Mouse (Mus musculus): ENCODE results near the gene Cacng7. TPM values are rescaled to one million over a fixed set of nuclear protein-coding genes. Genes with fewer than 3 reads are reported as not detected.
A peak's percentile ranks its signal among the peaks of the same experiment; 100 is the strongest.
"Not testable (repeated sequence)": the region's sequence is repeated elsewhere in the genome, so short reads cannot be mapped to it uniquely, and the experiment has no call there.

The Cacng7 gene
- total RNA-seq (2021), result 7.3 and 10.9 TPM in 2 replicates
- long read RNA-seq, experiment 1, partial matches to known transcripts, result 0 of 3 reads
- long read RNA-seq, experiment 1, other reads (novel, unspliced or antisense), result 3 of 3 reads
- long read RNA-seq, experiment 2, partial matches to known transcripts, result 0 of 1 reads
- long read RNA-seq, experiment 2, other reads (novel, unspliced or antisense), result 1 of 1 reads

DNA sequence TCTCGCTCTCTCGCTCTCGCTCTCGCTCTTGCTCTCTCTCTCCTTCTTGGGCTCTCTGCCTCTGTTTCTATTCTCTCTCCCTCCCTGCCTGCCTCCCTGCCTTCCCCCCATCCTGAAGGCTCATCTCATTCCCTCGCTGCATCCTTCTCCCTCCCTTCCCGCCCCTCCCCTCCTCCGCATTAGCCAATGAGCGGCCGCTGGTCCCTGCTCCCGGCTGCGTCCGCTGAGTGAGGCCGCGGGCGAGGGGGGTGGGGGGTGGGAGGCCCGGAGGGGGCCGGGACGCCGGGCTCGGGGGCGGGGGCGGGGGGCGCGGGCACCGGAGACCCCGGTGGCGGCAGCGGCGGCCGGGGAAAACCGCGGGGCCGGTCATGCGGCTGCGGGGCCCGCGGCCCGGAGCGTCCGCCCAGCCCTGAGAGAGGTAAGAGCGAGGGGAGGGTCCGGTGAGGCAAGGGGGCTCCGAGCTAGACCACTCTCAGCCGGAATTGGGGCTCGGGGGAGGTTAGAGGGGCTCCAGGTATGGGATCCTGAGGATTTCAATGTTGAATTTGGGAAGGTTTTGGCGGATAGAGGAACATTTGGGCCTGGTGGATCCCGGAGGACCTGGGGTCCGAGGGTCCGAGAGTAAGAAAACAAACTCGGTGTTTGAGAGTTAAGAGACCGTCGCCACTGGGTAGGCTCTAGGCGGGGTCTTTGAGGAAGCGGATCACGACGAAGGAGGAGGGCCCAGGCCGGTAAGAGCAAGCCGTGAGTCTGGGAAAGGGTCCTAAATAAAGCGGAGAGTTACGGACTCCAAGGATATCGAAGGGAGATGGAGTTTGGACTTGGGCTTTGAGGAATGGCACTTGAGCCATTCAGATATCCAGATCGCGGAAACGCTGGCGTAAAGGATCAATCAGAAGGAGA, at the start of gene Cacng7:
Cacng7 (plus strand) TSS at position 337 of the 903 bp plus-strand sequence.
- peak; percentile 39 for DNase-seq

DNA sequence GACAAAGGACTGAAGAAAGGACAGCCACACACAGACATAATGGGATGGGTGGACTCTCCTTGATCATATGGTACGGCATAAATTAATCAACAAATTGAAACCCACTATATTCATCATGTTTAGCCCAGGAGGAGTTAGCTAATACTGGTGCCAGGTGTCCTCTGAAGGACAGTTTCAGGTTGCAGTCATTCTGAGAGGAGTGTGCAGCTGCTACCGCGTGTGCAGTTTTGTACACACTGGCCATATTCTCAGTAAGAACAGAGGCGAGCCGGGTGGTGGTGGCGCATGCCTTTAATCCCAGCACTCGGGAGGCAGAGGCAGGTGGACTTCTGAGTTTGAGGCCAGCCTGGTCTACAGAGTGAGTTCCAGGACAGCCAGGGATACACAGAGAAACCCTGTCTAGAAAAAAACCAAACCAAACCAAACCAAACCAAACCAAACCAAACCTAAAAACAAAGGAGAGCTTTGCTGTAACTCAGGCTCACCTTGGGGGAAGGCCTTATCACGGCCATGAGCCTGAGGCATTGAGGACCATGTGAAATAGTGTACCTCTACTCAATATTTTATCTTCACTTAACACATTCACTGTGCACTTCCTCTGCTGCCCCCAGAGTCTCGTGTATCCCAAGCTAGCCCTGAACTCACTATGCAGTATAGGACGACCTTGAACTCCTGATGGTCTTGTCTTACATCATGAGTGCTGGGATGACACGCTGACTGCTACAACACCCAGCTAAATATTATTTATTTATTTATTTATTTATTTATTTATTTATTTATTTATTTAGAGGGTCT, 49.5 kb upstream of the Cacng7 start:
- DNase-seq, result no peak

DNA sequence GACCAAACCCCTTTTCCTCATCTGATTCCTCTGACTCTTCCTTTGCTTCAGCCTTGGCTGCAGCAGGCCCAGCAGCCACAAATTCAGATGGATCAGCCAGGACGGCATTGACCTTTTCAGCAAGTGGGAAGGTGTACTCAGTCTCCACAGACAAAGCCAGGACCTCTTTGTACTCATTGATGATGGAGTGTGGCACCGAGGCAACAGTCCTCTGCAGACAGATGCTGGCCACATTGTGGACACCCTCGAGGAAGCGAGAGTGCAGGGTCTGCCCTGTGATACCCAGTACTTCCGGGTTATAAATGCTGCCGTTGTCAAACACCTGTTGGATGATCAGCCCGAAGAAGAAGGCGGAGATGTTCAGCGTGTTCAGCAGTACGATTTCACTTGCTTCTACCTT, 48.2 kb upstream of the Cacng7 start:
- peak; percentile 31 for DNase-seq

DNA sequence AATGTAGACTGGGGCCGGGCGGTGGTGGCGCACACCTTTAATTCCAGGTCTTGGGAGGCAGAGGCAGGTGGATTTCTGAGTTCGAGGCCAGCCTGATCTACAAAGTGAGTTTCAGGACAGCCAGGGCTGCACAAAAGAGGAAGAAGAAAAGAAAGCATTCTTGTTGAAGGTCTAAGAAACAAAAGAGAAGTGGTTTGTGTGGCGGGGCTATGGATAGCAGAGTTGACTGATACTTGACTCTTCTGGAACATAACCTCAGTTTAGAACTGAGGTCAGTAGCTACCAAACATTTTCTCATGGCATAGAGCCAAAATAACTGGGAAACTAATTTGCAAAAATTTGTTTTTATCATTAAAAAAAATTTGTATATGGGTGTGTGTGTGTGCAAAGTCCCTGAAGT, 46.7 kb upstream of the Cacng7 start:
- DNase-seq, result no peak

DNA sequence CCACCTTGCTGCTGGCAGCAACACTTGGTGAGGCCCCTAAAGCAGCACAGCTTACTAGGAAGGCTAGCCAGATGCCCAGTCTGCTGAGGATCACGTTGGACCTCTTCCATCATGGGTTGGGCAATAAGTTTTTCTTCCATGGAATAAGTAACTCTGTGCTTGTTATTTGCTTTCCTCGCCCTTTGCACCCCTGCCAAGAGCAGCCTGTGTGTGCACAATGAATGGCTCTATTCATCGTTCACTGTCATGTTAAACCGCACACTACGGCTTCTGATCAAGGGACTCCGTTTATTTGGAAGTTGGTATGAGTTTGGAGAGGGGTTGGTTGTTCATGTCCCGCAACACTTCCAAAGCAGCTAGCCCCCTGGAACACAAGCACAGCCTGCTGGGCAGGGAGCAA, 45.6 kb upstream of the Cacng7 start:
- peak; percentile 57 for DNase-seq

DNA sequence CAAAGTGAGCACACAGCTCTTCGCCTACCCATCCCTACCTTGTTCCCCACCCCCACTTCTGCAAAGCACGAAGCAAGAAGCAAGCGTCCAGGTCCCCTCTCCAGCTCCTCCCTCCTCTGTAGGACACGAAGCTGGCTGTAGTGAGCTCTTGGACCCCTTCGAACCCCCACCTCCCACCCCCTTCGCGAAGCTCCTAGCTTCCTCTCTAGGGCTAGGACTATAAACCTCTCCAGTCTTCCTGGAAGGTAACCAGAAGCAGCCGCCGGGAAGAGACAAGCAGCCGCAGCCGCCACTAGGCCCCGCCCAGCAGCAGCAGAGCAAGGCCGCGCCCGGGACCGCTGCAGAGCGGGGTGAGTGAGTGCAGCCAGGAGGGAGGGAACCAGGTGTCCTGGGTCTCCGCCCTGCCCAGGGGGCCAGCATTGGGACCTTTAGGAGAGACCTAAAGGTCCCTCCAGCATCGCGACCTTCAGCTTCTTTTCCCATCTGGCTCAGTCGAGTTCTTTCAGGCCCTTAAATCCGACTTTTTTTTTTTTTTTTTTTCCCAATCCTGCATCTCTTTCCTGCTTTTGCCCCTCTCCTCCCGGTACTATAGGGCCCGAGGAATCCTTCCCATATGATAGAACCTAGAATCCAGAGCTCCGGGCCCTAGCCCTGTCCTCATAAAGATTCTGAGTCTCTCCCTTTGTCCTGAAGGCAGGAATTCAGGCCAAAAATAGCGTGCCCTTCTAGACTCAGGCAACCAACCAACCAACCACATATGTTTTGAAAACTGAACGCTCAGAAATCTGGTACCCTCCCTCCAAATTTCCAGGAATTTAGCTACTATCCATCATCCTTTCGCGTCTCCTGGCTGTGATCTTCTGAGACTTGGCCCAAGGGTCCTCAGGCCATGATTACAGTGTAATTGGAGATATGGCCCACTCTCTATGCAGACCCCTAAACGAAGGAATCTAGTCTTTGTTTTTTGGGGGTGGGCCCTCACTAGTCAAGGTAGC, 43.5 kb upstream of the Cacng7 start, which contains the start of the genes Myadm and Prkcg:
Myadm (plus strand) TSS at position 105 of the 995 bp plus-strand sequence.
Prkcg (plus strand) TSS at position 204 of the 995 bp plus-strand sequence.
- DNase-seq, result peak; percentile 90

DNA sequence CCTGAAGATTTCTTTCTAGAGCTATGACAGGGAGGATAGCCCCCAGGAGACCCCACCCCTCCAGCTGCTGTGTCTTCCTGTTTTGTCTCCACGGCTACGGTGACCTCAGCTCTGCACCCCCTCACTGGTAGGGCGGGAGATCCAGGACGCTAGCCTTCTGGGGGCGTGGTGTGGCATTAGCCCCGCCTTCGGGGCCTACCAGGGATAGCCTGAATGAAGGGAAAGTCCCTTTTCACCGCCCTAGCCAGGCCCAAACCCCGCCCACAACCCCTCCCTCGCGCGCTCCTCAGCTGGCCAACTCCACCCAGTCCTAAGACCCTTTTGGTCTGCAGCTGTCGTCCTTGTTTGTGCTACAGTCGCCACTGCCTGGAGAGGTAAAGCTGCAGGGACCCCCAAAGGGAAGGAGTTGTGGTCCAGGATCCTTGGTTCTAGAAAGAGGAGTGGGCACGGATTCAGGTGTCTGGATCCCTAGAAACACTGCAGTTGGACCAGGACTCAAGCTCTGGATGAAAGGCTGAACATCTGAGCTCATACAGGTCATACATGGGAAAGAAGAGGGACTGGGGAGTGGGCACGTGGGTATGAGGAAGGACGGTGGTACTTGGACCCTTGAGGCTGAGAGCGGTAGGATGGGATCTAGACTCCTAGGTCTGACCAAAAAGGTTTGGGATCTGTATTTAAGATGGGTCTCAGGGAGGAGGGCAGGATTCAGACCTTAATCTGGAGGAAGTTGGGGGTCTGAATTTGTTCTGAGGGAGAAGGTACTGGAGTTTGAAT, 42.3 kb upstream of the Cacng7 start:
- peak; percentile 97 for DNase-seq

DNA sequence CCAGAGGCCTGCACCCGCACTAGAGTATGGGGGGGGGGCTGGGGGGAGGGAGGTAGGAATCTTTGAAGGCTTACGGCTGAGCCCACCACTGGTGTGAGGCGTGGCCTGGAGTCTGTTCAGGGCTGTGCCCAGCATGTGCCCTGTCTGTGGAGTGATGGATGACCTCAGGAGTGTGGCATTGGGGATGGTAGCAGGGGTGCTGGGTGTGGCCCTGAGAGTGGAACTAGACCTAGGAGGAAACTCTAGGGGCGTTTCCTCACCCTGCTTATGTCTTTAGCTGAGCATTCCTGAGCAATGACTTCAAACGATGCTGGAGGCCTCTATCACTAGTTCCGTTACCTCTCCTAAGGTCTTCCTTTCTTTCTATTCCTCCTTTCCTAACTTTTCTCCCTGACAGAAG, 41.6 kb upstream of the Cacng7 start:
- peak; percentile 20 for DNase-seq

DNA sequence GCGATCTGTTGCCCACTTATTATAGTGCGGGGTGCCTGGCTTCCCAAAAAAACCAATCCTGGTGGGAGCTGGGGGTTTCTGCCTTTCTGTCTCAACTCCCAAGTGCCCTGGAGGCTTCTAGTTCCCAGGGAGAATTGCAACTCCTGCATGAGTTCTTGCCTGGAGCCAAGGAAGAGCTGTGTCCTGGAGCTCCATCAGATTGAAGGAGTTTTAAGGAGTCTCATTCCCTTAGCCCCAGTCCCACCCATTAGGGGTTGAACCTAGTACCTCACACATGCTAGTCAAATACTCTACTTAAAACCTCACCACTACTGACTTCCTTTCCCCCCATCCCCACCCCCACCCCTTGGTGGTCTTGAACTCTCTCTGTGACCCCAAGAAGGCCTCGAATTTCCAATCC, 41.0 kb upstream of the Cacng7 start:
- DNase-seq, result no peak

DNA sequence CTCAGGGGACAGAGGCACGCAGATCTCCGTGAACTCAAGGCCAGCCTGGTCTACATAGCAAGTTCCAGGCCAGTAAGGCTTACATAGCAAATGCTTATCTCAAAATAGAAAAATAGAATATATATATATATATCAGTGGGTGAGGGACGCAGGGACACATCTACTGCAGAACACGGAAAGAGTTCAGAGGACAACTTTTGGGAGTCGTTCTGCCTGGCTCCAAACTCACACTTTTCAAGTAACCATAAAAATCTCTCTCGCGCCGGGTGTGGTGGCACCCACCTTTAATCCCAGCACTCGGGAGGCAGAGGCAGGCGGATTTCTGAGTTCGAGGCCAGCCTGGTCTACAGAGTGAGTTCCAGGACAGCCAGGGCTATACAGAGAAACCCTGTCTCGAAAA, 40.5 kb upstream of the Cacng7 start:
- not testable (repeated sequence) for DNase-seq

DNA sequence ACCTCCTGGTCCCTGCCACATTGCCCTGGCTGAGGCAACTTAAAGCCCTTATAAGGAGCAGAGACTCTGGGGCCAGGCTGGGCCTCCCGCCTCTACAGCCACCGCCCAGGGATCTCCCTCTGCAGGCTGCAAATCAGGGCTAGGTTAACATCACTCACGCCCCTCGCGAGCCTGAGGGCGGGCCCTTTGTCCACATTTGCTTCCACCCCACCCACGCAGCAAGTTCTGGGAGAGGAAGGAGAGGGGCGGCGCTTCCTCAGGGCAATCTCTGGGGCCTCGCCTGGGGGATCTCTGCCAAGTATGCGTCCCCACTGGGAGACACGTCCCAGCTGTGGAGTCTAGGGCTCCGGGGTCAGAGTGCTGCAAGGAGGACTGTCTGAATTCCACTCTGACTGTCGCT, 40.0 kb upstream of the Cacng7 start:
- DNase-seq, result peak; percentile 93

DNA sequence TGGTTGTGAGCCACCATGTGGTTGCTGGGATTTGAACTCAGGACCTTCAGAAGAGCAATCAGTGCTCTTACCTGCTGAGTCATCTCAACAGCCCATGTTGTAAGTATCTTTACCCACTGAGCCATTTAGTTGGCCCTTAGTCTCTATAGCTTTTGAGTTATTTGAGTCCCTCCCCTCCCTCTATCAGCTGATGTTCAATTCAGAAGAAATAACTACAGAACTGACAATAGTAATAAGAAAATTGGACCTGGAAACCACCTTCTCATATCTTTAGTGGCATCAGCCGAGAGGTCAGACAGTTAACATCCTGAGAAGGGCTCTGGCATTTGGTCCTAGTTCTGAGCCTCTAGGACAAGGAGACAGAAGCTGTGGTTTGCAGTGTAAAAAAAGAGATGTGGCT, 38.0 kb upstream of the Cacng7 start:
- no peak for DNase-seq

DNA sequence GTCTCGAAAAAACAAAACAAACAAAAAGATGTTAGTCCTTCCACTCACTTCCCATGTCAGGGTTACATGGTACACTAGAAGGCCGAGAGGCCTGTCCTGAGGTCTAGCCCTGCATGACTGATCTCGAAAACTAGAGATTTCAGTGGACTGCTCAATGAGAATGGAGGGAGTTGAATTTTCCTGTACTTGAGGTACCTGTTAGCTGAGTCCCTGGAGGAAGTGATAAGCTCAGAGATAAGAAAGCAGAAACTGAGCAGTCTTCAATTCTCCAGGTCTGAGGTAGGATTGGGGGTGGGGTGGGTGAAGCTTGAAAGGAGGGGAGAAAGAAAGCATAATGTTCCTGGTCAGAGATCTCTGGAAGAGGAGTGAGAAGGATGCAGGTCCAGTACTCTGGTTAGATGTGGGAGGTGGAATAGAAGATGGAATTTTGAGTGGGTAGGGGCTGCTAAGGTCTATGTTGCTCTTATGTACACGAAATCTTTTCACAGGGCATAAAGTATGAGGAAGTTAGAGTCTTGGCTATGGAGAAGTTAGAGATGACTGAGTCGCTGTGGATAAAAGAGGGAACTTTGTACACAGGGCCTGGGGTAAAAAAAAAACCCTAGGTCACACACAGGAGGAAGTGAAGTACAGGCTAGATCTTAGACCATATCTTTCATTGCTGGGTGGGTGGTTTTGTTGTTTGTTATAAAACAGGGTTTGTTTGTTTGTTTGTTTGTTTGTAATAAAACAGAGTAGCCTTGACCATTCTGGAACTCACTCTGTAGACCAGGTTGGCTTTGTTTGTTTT, 37.2 kb upstream of the Cacng7 start:
- DNase-seq, result no peak

DNA sequence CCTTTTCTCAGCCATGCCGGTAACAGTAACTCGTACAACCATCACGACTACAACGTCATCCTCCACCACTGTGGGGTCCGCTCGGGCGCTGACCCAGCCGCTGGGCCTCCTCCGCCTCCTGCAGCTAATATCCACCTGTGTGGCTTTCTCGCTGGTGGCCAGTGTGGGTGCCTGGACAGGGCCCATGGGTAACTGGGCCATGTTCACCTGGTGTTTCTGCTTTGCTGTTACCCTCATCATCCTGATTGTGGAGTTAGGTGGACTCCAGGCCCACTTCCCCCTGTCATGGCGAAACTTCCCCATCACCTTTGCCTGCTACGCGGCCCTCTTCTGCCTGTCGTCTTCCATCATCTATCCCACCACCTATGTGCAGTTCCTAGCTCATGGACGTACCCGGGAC, 36.0 kb upstream of the Cacng7 start:
- DNase-seq, result no peak

DNA sequence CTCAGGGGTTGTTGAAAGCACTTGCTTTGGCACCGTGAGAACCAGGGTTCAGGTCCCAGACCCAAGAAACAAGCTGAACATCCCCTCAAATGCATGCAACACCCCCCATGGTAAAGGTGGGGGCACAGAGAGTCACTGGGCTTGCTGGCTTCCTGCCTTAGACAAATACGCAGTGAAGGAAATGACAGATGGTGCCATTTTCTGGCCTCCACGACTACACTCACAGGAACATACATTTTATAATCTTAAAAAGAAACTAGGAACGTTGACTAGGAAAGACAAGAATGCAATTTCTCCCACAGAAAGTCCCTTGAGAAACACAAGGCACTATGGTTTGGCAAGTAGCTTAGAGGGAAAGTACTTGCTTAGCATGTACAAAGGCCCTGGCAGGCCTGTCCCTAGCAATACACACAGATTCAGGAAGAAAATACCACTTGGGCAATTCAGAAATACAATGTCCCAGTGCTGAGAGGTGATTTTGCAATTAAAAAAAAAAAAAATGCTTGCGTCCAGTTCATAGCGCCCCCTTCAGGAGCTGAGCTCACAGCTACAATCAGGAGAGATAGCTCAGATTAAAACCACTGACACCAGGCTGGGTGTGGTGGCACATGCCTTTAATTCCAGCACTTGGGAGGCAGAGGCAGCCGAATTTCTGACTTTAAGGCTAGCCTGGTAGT, 32.7 kb upstream of the Cacng7 start:
- DNase-seq, result peak; percentile 63

DNA sequence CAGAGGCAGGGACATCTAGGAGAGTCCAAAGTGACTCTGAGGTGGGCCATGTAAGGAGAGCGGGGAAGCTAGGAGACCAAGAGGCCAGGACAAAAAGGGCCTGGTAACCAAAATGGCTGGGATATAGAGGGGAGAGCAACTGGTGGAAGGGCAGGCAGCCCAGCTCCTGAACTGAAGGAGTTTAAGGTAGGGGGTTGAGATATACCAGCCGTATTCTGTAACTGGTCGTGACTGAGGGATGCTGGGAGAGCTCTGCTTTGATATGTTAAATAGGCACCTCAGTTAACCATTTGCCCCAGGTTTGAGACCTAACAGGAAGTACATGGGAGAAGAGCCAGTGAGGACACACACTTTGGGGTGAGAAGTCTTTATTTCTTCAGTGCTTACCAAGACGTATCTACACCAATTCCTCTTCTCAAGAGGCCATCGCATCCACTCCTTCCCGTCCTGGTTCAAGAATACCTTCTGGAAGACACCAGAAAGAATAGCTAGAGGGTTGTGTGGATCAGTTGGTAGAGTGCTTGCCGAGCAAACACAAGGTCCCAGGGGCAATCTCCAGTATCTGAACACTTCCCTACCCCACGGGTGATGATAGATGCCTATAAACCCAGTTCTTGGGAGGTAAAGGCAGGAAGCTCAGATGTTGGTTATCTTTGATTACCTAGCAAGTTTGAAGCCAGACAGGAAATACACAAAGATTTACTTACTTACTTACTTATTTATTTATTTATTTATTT, 31.7 kb upstream of the Cacng7 start:
- DNase-seq, result no peak

DNA sequence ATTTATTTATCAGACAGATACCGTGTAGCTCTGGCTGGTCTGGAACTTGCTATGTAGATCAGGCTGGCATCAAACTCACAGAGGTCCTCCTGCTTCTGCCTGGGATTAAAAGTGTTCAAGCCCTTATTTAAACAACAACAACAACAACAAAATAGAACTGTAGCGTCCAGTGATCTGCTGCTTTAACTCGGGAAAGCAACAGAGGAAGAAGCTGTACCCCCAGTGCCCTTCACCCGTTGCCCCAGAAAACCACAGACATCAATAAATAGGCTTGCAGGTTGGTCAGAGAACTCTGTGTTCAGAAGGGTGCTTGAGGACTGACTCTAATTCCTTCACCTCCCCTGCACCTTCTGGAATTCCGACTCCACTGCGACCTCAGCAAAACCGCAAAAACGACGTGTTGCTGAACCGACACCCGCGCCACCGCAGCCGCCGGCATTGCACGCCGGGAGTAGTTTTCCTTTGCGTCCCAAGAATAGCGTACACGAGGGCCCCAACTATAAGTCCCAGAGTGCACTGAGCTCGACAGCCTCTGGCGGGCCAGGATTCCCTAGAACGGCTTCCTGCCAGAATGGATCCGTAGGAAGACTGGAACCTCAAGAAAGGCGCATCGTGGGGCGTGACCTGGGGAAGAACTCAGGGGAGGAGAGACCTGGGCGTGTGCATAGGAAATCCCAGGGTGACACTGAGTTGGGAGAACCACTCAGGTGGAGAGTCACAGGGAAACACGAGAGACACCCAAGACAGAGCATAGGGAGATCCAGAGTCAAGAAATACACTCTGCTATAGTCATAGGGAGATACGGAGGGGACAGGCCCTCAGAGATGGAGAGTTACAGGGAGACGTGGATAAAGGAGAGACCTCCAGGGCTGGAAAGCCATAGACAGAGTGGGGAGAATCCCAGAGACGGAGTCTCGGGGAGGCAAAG, 30.9 kb upstream of the Cacng7 start:
- peak; percentile 63 for DNase-seq
